Mouse (Mus musculus): ENCODE measurements around the gene Mdfi.
A peak's percentile ranks its signal among the peaks of the same experiment; 100 is the strongest.

The Mdfi gene

DNA sequence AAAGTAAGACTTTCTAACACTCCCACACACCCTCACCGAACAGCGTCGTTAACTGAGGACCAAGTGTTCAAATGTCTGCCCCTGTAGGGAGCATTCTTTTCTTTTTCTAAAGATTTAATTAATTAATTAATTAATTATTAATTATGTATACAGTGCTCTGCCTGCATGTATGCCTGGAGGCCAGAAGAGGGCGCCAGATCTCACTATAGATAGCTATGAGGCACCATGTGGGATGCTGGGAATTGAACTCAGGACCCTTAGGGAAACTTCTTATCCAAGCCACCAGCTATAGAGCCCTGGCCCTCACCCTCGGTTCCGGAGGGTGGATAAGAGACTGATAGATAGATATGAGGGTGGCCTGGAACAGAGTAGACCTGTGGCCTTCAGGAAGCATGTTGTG is 13.5 kb upstream of the Mdfi start:
- no peak for DNase-seq (ENCODE audit: inconsistent ontology term)

GRCm38 (mm10) chr17:47845609-47846008 is 11.1 kb upstream of the Mdfi start:
- no peak for DNase-seq (ENCODE audit: inconsistent ontology term)

DNA sequence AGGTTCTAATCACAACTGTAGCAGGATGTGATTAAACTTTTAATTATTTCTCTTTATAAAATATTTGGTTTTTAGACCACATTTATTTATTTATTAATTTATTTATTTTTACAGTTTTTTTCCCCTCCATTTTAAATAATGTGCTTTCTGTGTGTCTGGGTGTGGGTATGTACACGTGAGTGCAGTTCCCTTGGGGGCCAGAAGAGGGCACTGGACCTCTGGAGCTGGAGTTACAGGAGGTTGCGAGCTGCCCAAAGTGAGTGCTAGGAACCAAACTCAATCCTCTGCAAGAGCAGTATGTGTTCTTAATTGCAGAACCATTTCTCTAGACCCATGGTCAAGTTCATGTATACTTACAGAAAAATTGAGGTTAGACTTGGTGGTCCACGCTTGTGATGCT is 9.0 kb upstream of the Mdfi start:
- DNase-seq (ENCODE audit: inconsistent ontology term): no peak

DNA sequence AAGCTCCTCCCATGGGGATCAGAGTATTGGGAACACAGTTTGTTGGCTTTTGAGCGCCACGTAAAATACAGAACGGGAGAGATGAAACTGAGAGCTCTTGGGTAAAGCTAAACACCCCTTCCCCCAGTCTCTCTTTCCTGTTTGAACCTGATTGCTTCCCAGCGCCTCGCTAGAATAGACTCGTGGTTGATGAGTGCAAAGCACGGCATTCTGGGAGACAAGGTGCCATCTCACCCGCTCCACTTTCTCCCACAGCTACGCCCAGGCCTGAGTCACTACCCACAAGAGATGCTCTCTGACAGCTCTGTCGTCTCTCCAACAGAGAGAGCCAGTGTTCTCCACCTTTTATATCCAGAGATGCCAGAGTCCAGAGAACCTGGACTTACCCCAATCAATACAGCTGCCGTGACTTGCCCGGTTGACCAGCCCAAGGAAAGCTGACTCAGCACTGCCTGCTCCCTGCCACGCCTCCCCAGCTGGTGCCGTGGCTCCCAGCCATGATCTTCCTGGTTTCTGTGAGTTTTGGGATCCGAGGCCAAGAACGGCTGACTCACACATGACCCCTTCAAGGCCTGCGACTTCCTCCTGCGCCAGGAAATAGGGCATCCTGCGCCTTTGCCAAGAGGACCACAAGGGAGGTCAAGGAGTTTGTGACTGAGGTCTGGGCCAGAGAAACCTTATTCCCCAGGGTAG is 7.6 kb upstream of the Mdfi start:
- DNase-seq (ENCODE audit: inconsistent ontology term): peak; percentile 92

DNA sequence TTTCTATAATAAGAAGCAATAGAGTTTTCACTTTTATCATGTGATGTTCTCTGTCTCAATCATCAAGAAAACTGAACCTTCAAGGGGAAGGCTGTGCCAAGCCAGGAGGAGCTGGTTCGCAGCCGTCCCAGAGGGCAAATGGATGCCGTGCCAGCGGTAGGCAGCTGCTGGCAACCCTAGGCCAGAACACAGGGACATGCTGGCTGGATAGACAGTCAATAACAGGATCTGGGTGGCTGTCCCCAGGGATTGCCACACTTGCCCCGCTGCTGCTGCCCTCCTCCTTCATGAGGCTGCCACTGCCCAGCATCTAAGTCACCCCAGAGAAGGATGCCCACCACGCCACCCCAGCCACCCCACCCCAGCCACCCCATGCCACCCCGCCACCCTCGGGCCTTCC is 7.0 kb upstream of the Mdfi start:
- no peak for DNase-seq (ENCODE audit: inconsistent ontology term)

GRCm38 (mm10) chr17:47837808-47838207 is 3.3 kb upstream of the Mdfi start:
- no peak for DNase-seq (ENCODE audit: inconsistent ontology term)

- DNase-seq (ENCODE audit: inconsistent ontology term): peak; percentile 46
These were observed 636 bp downstream of the Mdfi start for GRCm38 (mm10) chr17:47833628-47834481.

GRCm38 (mm10) chr17:47833029-47833627 is 1.4 kb downstream of the Mdfi start:
- peak; percentile 56 for DNase-seq (ENCODE audit: inconsistent ontology term)

DNA sequence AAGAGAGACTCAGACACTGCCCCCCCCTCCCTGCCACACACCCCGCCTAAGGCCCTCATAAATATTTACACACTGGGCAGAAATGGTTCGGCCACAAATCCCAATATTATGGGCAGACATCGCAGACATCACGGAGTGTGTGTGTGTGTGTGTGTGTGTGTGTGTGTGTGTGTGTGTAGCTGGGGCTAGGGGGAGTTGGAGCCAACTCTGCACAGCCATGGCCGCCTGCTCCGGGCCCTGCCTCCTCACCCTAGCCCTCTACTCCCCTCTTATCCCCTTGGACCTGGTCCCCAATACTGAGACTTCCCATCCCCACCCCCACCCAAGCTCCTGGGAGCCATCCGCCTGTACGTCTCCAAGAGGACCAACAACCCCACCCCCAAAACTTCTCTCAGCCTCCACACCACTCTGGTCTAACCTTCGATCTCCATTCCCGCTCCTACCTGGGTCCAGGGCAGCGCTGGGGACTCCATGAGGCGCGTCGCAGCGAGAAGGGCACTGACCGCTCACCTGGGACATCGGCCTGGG is 1.9 kb downstream of the Mdfi start:
- DNase-seq (ENCODE audit: inconsistent ontology term): no peak

DNA sequence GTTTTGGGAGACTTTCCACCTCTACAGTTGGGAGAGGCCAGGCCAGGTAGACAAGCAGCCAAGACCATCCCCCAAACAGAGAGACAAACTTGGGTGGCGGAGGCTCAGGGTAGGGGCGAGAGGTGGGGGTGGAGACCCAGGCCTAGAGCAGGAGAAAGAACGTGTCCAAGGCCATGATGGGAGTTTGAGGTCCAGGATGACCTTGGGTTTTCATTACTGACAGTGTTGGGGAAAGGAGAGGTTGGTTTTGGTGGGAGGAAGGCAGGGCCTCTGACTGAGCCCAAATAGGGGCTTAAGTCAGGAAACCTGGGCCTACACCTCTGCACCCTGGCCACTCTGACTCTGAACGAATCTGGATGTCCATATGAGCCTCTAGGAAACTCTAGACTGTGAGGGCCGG is 2.7 kb downstream of the Mdfi start:
- no peak for DNase-seq (ENCODE audit: inconsistent ontology term)

DNA sequence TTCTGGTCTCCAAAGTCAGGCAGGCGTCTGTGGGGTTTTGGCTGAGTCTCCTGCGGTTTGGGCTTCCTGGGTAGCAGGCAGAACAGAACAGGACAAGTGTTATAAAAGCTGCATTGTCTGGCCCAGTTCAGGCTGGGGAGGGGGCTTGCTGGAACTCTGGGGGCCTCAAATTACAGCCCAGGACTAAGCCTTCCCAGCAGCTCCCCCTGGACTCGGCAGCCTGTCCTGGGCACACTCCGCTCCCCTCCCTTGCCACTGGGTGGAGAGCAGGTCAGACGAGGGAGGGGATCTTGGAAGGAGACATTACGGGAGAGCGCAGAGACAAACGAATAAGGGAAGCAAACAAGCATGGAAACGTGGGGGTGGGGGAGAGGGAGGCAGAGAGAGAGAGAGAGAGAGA is 3.3 kb downstream of the Mdfi start:
- DNase-seq (ENCODE audit: inconsistent ontology term): peak; percentile 77

- DNase-seq (ENCODE audit: inconsistent ontology term): no peak
These were observed 13.2 kb downstream of the Mdfi start for GRCm38 (mm10) chr17:47821339-47821738.

- DNase-seq (ENCODE audit: inconsistent ontology term): no peak
These were observed 16.3 kb downstream of the Mdfi start for GRCm38 (mm10) chr17:47818038-47818725.

- no peak for DNase-seq (ENCODE audit: inconsistent ontology term)
These were observed 19.0 kb downstream of the Mdfi start for GRCm38 (mm10) chr17:47815446-47815845.

DNA sequence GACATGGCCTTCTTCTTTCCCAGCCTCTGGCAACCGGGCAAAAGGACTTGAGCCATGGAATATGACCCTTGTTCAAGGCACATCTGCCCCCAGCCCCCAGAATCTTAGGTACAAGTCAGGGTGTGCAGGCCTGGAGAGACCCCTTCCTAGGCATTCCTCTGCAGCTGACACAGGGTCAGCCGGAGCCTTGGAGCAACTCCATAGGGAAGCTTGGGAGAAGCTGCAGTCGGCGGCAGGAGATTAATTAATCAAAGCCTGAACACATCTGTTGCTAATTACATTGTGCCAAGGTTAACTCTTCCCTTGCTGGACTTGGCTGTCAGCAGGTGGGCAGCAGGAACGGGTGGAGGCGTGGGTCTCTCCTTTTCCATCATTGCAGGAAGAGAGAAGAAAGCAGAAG is 20.0 kb downstream of the Mdfi start:
- no peak for DNase-seq (ENCODE audit: inconsistent ontology term)

DNA sequence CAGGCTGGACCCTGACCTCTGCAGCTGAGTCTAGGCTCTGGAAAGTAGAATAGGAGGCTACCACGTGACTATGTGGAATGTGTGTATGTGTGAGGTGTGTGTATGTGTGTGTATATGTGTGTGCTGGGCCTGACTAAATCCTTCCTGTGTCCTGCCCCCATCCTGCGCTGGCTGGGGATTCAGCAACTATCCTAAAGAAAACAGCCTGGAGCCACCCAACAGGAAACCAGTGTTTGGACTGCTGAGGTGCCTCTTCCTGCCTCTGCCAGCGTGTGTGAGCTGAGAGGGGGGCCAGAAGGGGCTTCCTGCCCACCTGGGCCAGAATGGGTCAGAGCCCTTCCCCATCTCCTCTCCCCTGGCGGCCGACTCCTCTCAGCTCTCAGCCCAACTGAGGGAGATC is 20.9 kb downstream of the Mdfi start:
- no peak for DNase-seq (ENCODE audit: inconsistent ontology term)

- DNase-seq (ENCODE audit: inconsistent ontology term): no peak
These were observed 22.3 kb downstream of the Mdfi start for GRCm38 (mm10) chr17:47812200-47812599.

DNA sequence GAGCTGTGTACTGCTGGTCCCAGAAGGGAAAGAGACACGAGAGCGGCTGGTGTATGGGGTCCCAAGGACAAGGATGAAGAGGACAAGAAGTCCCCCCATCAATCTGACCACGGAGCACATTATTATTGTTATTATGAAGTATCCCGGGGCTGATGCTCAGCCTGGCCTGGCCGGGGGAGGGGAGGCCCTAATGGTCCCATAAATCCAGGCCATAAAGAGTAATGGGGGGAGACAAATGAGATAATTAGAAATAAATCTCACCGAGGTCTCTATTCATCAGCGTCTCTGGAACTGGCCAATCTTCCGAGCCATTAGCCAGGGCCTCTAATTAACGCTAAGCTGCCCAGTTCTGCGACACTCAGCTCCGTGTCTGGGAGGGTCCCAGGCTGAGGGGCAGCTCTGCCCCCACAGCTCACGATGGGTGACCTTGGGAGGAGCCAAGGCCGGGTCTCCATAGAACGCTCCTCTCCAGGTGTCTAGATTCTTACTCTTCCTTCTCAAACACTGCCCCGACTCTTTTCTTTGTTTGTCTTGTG is 23.2 kb downstream of the Mdfi start:
- DNase-seq (ENCODE audit: inconsistent ontology term): no peak

- peak; percentile 69 for DNase-seq (ENCODE audit: inconsistent ontology term)
These were observed 28.3 kb downstream of the Mdfi start for GRCm38 (mm10) chr17:47806230-47806629.

DNA sequence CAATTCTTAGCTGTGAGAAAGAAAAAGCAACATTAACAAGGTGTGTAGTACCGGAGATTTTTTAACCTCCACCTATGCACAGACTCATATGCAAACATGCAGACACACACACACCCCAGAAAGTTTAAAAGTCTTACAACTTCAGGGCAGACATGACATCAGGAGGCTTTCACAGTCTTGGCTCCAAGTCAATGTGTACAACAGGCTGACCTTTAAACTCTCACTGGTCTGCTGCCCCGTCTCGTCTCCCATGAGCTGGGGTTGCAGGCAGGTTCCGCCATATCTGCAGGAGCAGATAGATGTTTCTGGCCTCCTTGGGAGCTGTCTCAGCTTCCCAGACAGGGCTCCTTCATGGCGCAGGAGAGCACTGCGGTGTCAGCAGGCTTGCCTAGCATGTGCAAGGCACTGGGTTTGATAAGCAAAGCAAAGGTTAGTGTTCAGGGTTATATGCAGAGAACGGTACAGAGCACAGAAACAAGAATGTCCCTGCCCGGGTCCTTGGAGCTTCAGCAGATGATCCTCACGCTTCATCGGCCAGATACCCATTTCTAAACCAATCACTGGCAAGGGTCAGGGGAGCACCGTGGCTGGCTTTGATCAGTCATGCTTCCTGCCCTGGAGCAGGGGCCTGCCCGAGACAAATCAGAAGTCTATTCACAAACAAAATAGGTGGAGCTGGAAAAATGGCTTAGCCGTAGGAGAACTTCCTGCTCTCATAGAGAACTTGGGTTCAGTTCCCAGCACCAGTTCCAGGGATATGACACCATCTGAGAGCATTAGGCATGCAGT is 29.2 kb downstream of the Mdfi start:
- no peak for DNase-seq (ENCODE audit: inconsistent ontology term)

- DNase-seq (ENCODE audit: inconsistent ontology term): no peak
These were observed 30.8 kb downstream of the Mdfi start for GRCm38 (mm10) chr17:47803662-47804061.
